Mouse (Mus musculus): Measurements from ENCODE around the gene Stra6.

- TF ChIP-seq CTCF (IDR thresholded peaks at IDR 0.05; ENCODE audit: extremely low read depth, insufficient read depth, insufficient read length, insufficient replicate concordance) (no peak), POLR2A (IDR thresholded peaks at IDR 0.05; ENCODE audit: low read depth, low read length) (no peak)
Measured at GRCm38 (mm10) chr9:58153095-58153494, 89.5 kb downstream of the Stra6 start.

Measured in spleen, adult 2 months (tissue).